Mouse (Mus musculus) left cerebral cortex, adult 2 months (tissue): Measurements from ENCODE around the gene Rhbdd1. TPM values are rescaled to one million over a fixed set of nuclear protein-coding genes. Genes with fewer than 3 reads are reported as not detected.

Source experiments
- DNase-seq, 2 experiments: peaks; one replicate each; pipeline ENCODE4 v3.0.0; 2021 to 2022; ENCODE audit warnings: low spot score in 2 of 2, mixed read lengths in 1 of 2; ENCODE audit errors: extremely low spot score in 1 of 2
- H3K27ac ChIP-seq: fragments of 200-600 bp; 2 replicates; pipeline ENCODE4 v1.8.1; 2022
- H3K4me3 ChIP-seq: fragments of 200-600 bp; 2 replicates; pipeline ENCODE4 v1.8.1; 2022
- CTCF ChIP-seq: fragments of 200-600 bp; IDR thresholded peaks from 2 replicates; pipeline ENCODE4 v1.8.1; 2022; ENCODE audit warnings: antibody characterized with exemption, mild to moderate bottlenecking, moderate library complexity
- intact Hi-C: fragments of 180-260 bp; cut with DNase I; formaldehyde crosslinking; loops from one replicate; pipeline ENCODE4 v1.15.1; 2025
- total RNA-seq, 2 experiments: library from RNA; stranded (reverse); gene quantifications; 2 replicates each; pipeline ENCODE4 v1.2.3; 2021

Rhbdd1 gene
- total RNA-seq, 2 experiments from 2014 or later: 7.6 to 8.4 TPM

DNA sequence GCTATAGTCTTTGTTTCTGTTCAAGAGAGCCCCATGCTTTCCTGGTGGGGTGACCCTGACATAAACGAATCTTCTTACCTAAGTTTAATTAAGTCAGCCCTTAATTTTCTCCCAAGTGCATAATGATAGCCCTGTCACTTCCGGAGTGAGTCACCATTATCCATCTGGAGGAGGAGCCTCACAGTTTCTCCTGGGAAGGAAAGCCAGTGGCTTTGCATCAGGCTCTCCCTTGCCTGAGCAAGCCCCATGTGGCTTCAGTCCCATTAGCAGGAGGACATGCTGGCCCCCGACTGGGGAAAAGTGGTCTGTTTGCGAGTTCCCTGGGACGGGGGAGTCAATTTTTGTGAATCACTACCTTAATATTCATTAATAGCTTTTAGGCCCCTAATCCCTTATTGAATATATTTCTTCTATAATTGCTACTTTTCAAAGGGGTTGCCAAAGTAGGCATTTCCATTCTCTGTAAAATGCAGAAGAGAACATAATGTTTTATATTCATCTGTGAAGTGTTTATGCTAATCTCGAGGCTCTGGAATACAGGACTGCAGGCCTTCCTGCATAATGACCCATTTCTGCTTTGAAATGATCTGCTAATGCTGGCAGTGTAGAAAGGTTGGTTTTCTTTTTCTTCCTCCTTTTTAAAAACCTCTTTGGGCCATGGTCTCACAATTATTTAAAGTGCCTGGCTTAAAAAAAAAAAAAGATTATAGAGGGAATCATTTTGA, 135.8 kb downstream of the Rhbdd1 start:
- intact Hi-C loops: no loop called here
- no peak overlapping the region for H3K27ac ChIP-seq
- no peak for DNase-seq

DNA sequence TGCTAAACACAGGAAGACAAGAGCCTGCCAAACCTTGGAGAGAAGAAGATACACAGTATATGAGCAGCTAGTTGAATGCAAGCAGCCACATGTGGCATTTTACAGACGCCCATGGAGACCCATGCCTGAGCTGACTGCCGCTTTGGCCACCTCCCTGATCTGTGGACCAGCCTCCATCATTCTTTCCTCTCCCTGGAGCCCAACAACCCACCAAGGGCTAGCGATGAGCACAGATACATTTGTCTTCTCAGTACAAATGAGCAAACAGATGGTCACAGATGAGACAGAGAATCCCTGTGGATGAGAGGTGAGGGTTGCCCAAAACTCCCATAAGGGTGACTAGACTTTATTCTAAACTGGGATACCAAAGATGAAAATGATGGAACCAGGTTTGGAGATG, 137.8 kb downstream of the Rhbdd1 start:
- DNase-seq: no peak
- no peak for TF ChIP-seq CTCF
- intact Hi-C loops: no loop called here
- no peak overlapping the region for H3K4me3 ChIP-seq
- H3K27ac ChIP-seq: no peak overlapping the region

More for the DNA sequence above, 135.8 kb downstream of the Rhbdd1 start:
- no peak for TF ChIP-seq CTCF
- no peak overlapping the region for H3K4me3 ChIP-seq

DNA sequence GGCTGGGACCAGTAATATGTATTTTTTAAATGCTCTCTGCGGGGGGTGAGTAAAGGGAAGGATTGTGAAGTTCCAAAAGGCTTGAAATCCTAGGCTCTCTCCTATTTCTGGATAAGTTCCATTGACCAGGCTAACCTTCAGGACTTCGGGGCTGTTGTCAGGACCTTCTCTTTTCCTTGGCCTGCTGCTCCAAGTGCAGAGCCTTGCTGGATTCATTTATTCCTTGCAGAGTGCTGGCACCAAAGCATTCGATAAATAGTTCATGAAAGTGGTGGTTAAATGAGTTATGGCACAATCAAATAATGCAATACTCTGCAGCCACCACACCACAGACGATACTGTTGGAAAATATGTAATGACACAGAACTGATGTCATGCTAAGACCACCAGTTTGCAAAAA, 143.1 kb downstream of the Rhbdd1 start:
- no peak for TF ChIP-seq CTCF
- intact Hi-C loops: no loop called here
- no peak for DNase-seq
- Histone ChIP-seq H3K27ac (no peak overlapping the region), H3K4me3 (no peak overlapping the region)

DNA sequence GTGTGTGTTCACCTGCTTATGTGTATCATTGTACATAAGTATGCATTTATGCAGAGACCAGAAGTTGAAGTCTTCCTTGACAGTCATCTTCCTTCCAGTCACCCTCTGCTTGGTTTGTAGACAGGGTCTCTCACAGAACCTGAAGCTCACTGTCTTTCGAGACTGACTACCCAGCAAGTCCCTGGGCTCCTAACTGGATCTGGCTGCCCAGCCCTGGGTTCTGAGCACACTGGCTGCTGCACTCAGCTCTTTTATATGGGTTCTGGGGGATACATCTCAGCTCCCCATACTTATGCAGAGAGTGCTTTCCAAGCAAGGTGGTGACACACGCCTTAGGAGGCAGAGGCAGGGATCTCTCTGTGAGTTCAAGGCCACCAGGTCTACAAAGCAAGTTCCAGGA, 143.7 kb downstream of the Rhbdd1 start:
- intact Hi-C loops: no loop called here
- TF ChIP-seq CTCF: no peak
- DNase-seq: no peak
- H3K4me3 ChIP-seq: no peak overlapping the region
- no peak overlapping the region for H3K27ac ChIP-seq

DNA sequence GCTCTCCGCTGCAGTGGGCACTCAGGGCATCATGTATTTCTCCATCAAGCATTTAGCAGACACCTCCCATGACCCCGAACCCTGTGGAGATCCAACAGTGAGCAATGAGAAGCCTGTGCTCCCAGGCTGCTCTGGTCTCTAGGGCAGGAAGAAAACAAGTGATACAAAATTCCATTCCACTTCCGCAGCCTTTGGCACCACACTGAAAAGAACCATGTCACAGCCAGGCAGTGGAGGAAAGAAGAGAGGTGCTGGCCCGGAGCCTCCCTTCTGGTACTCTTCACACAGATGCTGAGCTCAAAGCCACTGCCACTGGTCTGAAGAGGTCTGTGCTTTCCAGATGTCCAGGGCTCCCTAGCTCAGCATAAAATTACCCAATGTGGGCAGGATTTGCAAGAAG, 144.8 kb downstream of the Rhbdd1 start:
- no peak for TF ChIP-seq CTCF
- no peak for DNase-seq
- intact Hi-C loops: no loop called here
- no peak overlapping the region for H3K4me3 ChIP-seq
- no peak overlapping the region for H3K27ac ChIP-seq

DNA sequence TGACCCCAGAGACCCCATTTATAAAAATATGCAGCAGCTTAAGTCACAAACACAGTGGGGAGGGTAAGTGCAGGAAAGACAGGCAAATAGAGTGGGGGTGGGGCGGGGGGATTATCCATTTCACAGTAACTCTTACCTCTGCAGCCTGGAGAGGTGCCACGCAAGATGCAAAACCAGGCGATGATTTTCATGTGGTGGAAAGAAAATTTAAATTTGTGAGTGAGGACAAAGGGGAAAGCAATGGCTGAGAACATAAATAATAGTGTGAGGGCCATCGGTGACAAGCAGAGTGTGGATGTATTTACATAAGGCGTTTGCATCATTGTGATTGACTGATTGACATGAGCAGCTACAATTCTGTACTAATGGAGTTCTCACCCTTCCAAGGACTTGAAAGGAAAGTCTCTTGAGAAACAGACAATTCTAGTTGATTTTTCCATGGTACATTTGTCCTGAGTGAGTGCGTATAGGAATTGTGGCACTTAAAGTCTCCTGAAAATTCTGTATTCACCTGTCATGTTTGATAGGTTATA, 149.1 kb downstream of the Rhbdd1 start:
- intact Hi-C loops: no loop called here
- H3K27ac ChIP-seq: no peak overlapping the region
- no peak for DNase-seq
- no peak overlapping the region for H3K4me3 ChIP-seq
- TF ChIP-seq CTCF: no peak

DNA sequence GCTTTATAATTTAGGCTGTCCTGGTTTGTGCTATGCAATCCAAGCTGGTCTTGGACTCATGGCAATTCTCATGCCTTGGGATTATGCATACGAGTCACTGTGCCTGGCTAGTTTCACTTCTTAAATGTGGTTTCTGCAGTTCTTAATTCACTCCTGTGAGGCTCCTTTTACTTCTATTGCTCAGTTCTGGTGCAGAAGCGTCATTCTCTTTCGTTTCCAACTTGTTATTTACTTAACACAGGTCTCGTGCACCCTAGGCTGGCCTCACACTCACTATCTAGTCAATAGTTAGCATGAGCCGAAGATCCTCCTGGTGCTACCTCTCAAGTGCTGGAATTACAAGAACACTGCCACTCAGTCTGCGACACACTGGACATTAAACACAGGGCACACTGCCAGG, 152.6 kb downstream of the Rhbdd1 start:
- TF ChIP-seq CTCF: no peak
- intact Hi-C loops: no loop called here
- Histone ChIP-seq H3K4me3 (no peak overlapping the region), H3K27ac (no peak overlapping the region)
- DNase-seq: no peak

DNA sequence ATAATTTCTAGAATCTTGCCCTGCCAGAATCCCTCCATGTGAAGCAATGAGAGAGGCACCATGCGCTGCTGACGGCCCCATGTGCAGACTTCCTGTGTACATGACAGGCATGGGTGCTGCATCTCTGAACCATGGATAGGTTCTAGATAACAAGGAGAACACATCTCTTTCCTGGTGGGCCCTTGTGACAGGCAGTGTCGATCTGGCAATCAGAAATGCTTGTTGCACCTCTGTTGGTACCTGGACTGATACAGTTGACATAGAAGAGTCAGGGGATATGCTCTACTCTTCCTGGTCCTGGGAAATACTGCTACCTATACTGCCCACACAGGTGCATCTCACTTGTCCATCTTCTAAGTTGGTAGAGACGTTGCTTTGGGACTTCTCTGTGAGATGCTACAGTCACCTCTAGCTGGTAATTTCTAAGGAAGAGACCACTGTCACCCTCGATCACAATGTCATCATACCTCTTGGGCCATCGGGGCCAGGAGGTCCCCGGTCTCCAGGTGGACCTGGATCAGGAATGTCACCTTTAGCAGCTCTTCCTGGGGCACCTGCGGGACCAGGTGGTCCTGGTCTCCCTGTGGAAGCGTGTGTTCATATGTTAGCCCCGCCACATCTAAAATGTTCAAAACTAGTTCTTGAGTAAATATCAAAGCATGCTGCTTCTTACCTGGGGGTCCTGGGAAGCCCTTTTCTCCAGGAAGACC, 154.4 kb downstream of the Rhbdd1 start:
- intact Hi-C loops: no loop called here
- DNase-seq: no peak
- Histone ChIP-seq H3K27ac (no peak overlapping the region), H3K4me3 (no peak overlapping the region)
- no peak for TF ChIP-seq CTCF

DNA sequence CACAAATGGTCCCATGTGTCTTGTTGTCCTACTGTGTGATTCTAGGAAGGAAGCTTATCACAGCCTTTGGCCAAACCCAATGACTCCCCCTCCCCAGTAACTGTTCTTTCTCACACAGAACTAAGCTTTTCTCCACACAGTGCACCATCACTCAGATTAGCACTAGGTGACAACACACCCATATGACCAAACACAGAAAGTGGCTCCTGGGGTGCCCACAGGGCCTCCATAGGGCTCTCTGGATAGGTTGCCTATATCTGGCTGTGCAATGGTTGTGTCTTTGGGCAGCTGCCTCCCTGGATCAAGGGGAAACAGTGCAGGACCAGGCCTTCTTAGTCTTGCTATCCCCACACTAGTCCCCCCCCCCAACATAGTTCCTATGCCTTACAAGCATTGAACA, 157.2 kb downstream of the Rhbdd1 start:
- no peak for TF ChIP-seq CTCF
- no peak overlapping the region for H3K4me3 ChIP-seq
- DNase-seq: no peak
- H3K27ac ChIP-seq: no peak overlapping the region
- intact Hi-C loops: no loop called here

DNA sequence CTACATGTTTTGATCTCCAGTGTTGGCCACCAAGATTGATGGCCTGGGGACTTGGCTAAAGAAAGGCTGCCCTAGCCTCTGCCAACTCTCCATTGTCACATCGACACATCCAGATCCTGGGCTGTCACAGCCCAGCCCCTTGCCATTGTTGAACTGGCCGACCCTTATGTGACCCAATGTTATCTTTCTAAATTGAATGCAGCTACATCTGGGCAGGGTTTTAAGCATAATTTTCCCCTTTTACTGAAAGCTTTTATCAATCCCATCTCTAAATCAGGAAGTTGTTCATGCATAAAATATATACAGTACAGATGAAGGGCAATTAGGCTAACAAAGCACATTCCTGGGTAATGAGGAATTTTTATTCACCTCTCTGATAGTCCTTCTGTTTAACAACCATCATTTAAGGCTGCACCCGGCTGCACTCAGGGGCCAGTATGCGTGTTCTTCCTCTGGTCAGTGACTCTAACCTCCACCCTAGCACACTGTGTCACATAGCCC, 158.3 kb downstream of the Rhbdd1 start:
- no peak for DNase-seq
- intact Hi-C loops: no loop called here
- no peak overlapping the region for H3K27ac ChIP-seq
- no peak overlapping the region for H3K4me3 ChIP-seq
- no peak for TF ChIP-seq CTCF

DNA sequence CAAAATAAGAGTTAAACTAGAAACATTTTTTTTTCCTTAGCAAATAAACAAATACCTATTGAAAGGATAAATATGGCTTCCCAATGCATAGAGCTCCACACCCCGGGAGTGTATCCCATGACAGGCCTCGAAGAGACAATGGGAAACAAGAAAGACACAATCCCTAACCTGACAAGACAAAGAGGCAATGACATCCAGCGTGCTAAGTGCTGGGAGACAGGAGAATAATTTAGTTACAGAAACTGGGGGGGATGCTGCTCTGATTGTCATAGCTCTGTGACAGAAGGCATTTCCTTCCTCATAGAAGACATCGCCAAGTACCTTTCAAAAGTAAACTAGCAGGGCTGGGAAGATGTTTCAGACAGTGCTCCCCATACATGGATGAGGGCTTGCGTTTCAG, 159.0 kb downstream of the Rhbdd1 start:
- no peak for DNase-seq
- TF ChIP-seq CTCF: no peak
- Histone ChIP-seq H3K27ac (no peak overlapping the region), H3K4me3 (no peak overlapping the region)
- intact Hi-C loops: no loop called here

DNA sequence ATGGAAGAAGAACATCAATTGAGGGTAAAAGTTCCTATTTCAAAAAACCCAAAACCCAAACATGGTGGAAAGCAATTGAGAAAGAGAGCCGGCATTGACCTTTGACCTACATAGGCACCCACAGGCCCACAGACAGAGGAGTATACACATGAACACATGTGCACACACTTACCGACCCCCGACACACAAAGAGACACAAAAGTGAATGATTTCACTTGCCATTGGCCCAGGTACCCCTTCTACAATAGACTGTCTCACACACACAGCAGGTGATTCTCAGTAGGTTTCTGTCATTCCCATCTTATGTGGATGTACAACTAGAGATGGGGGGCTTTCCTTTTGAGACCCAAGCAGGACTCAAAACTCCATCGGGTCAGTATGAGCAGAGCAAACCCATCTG, 159.6 kb downstream of the Rhbdd1 start:
- DNase-seq: no peak
- no peak for TF ChIP-seq CTCF
- intact Hi-C loops: loop anchor here (1.0 kb wide), 1 partner anchor 1159 kb away; no protein-coding TSS in a partner anchor
- Histone ChIP-seq H3K27ac (no peak overlapping the region), H3K4me3 (no peak overlapping the region)
